Mouse (Mus musculus) cerebellum, adult 2 months (tissue): ENCODE data around the gene Slc35b4. TPM values are rescaled to one million over a fixed set of nuclear protein-coding genes. Genes with fewer than 3 reads are reported as not detected.
A peak's percentile ranks its signal among the peaks of the same experiment; 100 is the strongest.

ENCODE experiments used
- DNase-seq, 2 experiments: peaks; one replicate each; pipeline ENCODE4 v3.0.0; 2021
- H3K27ac ChIP-seq: fragments of 200-500 bp; 2 replicates; pipeline ENCODE4 v1.5.1; 2012; ENCODE audit warnings: low read length, control low read depth, inconsistent platforms; ENCODE audit not compliant: insufficient read depth
- H3K27me3 ChIP-seq: fragments of 200-500 bp; 2 replicates; pipeline ENCODE4 v1.6.1; 2012; ENCODE audit warnings: inconsistent platforms, mild to moderate bottlenecking, low read length, moderate library complexity; ENCODE audit not compliant: control insufficient read depth, insufficient read depth
- H3K4me1 ChIP-seq: fragments of 200-500 bp; 2 replicates; pipeline ENCODE4 v1.6.1; 2011; ENCODE audit warnings: low read length; ENCODE audit not compliant: control insufficient read depth, insufficient read depth
- H3K4me3 ChIP-seq: fragments of 200-500 bp; replicated peaks from 2 replicates; pipeline ENCODE3; 2011; ENCODE audit warnings: mild to moderate bottlenecking, low read depth, low read length, control low read depth; ENCODE audit not compliant: insufficient read depth
- CTCF ChIP-seq: fragments of 200-500 bp; IDR thresholded peaks from 2 replicates; pipeline ENCODE4 v1.5.1; 2011; ENCODE audit warnings: low read depth, mild to moderate bottlenecking, control low read depth, low read length, moderate library complexity, borderline replicate concordance; ENCODE audit not compliant: insufficient read depth
- POLR2A ChIP-seq: fragments of 200-500 bp; IDR thresholded peaks from 2 replicates; pipeline ENCODE4 v1.6.1; 2011; ENCODE audit warnings: low read length, control low read depth, borderline replicate concordance; ENCODE audit not compliant: insufficient read depth
- WGBS: fragments of 180-500 bp; shearing (Covaris S2); methylation state at CpG from one replicate; pipeline ENCODE4 v1.1.7; 2018; 5-methylcytosine and 5-hydroxymethylcytosine counted together
- polyA plus RNA-seq: library from polyadenylated mRNA; depleted of rRNA; stranded (reverse); fragments of >200 nt; gene quantifications from 2 replicates; pipeline ENCODE4 v1.2.3, GENCODE M21; 2012; rRNA removed

Slc35b4 gene
- 45.8 and 46.4 TPM in 2 replicates for polyA plus RNA-seq

- TF ChIP-seq POLR2A (peak; percentile 52; the same call in 1 of the 2 replicates), CTCF (no peak)
- peak within 1 kb of the TSS; percentile 78 for H3K4me3 ChIP-seq
- peak within 1 kb of the TSS; percentile 12; the same call in 1 of the 2 replicates for H3K27ac ChIP-seq
- H3K27me3 ChIP-seq = no peaks in the 10 kb centered on the region
- peak; percentile 91 to 96 for DNase-seq
- WGBS = under 1% methylated on average over 29 of the region's 29 CpGs
- H3K4me1 ChIP-seq = peaks cover 6% of the 10 kb centered on the region; the same call in 1 of the 2 replicates
Measured at GRCm38 (mm10) chr6:34176864-34177247, at the start of gene Slc35b4. Slc35b4 (minus strand) TSS chr6:34177111.

- DNase-seq = no peak
- Histone ChIP-seq H3K27me3 (no peaks in the 10 kb centered on the region), H3K27ac (no peak overlapping the region), H3K4me3 (no peak overlapping the region), H3K4me1 (no peaks in the 10 kb centered on the region)
- TF ChIP-seq POLR2A (no peak), CTCF (0 out of 2 replicates have a peak, but pooled peaks have one; percentile 9)
- 95% methylated on average over 3 of the region's 3 CpGs for WGBS
Measured at GRCm38 (mm10) chr6:34225004-34225599, 48.2 kb upstream of the Slc35b4 start.

- Histone ChIP-seq H3K27ac (no peak overlapping the region), H3K4me3 (no peak overlapping the region), H3K27me3 (no peaks in the 10 kb centered on the region), H3K4me1 (no peaks in the 10 kb centered on the region)
- TF ChIP-seq POLR2A = no peak
- DNase-seq = no peak
- WGBS = 68% methylated on average over 9 of the region's 9 CpGs
Measured at GRCm38 (mm10) chr6:34216450-34217319, 39.8 kb upstream of the Slc35b4 start.

GRCm38 (mm10) chr6:34205754-34206153 lies 28.8 kb upstream of the Slc35b4 start:
- no peak overlapping the region for H3K27ac ChIP-seq
- H3K4me1 ChIP-seq = no peaks in the 10 kb centered on the region
- no peak overlapping the region for H3K4me3 ChIP-seq
- TF ChIP-seq POLR2A (no peak), CTCF (no peak)
- H3K27me3 ChIP-seq = no peaks in the 10 kb centered on the region
- no peak for DNase-seq
- 93% methylated on average over 3 of the region's 3 CpGs for WGBS

GRCm38 (mm10) chr6:34204971-34205572 lies 28.2 kb upstream of the Slc35b4 start:
- TF ChIP-seq POLR2A (no peak), CTCF (peak; percentile 38; the same call in 1 of the 2 replicates)
- Histone ChIP-seq H3K27ac (no peak overlapping the region), H3K27me3 (no peaks in the 10 kb centered on the region), H3K4me3 (no peak overlapping the region), H3K4me1 (no peaks in the 10 kb centered on the region)
- peak; percentile 8 to 10 for DNase-seq
- 62% methylated on average over 8 of the region's 8 CpGs for WGBS

GRCm38 (mm10) chr6:34203503-34203902 lies 26.6 kb upstream of the Slc35b4 start:
- Histone ChIP-seq H3K4me3 (no peak overlapping the region), H3K27ac (no peak overlapping the region), H3K4me1 (no peaks in the 10 kb centered on the region), H3K27me3 (no peaks in the 10 kb centered on the region)
- DNase-seq = no peak
- TF ChIP-seq POLR2A (no peak), CTCF (no peak)
- whole genome bisulfite sequencing = 65% methylated on average over 7 of the region's 7 CpGs

- no peak for DNase-seq
- Histone ChIP-seq H3K27ac (no peak overlapping the region), H3K4me1 (no peaks in the 10 kb centered on the region; the same call in 1 of the 2 replicates), H3K4me3 (no peak overlapping the region), H3K27me3 (no peaks in the 10 kb centered on the region)
- WGBS = 55% methylated on average over 1 of the region's 1 CpGs
- no peak for TF ChIP-seq CTCF
- no peak for TF ChIP-seq POLR2A
Measured at GRCm38 (mm10) chr6:34194981-34195380, 18.1 kb upstream of the Slc35b4 start.
